Mouse (Mus musculus): ENCODE results near the gene Snx32. TPM values are rescaled to one million over a fixed set of nuclear protein-coding genes. Genes with fewer than 3 reads are reported as not detected.
"Not testable (repeated sequence)": the region's sequence is repeated elsewhere in the genome, so short reads cannot be mapped to it uniquely, and the experiment has no call there.

The Snx32 gene
- polyA plus RNA-seq, 1 experiment from 2014 or later = 81.1 TPM

GRCm38 (mm10) chr19:5496052-5496370, 14.3 kb downstream of the Snx32 start:
- Histone ChIP-seq H3K27ac (no peak overlapping the region), H3K4me1 (replicated peaks) (peaks cover 18% of the 10 kb centered on the region), H3K36me3 (peaks cover 70% of the 10 kb centered on the region), H3K4me3 (no peak overlapping the region), H3K9me3 (no peaks in the 10 kb centered on the region), H3K27me3 (no peaks in the 10 kb centered on the region), H3K9ac (no peak overlapping the region), H3K4me2 (no peak overlapping the region)
- WGBS = 91% methylated on average over 16 of the region's 16 CpGs
- no peak for ATAC-seq (ENCODE audit: low FRiP score)

- whole genome bisulfite sequencing = 86% methylated on average over 12 of the region's 12 CpGs
- peaks cover 70% of the 10 kb centered on the region for H3K36me3 ChIP-seq
- no peak overlapping the region for H3K4me3 ChIP-seq
- H3K9me3 ChIP-seq = no peaks in the 10 kb centered on the region
- H3K4me2 ChIP-seq = no peak overlapping the region
- no peaks in the 10 kb centered on the region for H3K27me3 ChIP-seq
- no peak overlapping the region for H3K9ac ChIP-seq
- H3K27ac ChIP-seq = no peak overlapping the region
- no peak for ATAC-seq (ENCODE audit: low FRiP score)
- peaks cover 18% of the 10 kb centered on the region for H3K4me1 ChIP-seq (replicated peaks)
Measured at GRCm38 (mm10) chr19:5495353-5496051, 14.8 kb downstream of the Snx32 start.

GRCm38 (mm10) chr19:5494314-5494713, 16.0 kb downstream of the Snx32 start:
- H3K27ac ChIP-seq = no peak overlapping the region
- WGBS = 87% methylated on average over 3 of the region's 3 CpGs
- H3K27me3 ChIP-seq = no peaks in the 10 kb centered on the region
- H3K9me3 ChIP-seq = no peaks in the 10 kb centered on the region
- peaks cover 67% of the 10 kb centered on the region for H3K36me3 ChIP-seq
- ATAC-seq (ENCODE audit: low FRiP score) = no peak
- H3K9ac ChIP-seq = no peak overlapping the region
- peaks cover 19% of the 10 kb centered on the region for H3K4me1 ChIP-seq (replicated peaks)
- H3K4me3 ChIP-seq = no peak overlapping the region
- H3K4me2 ChIP-seq = no peak overlapping the region

- peaks cover 60% of the 10 kb centered on the region for H3K36me3 ChIP-seq
- not testable (repeated sequence) for H3K4me2 ChIP-seq; H3K27ac ChIP-seq; H3K9me3 ChIP-seq; H3K27me3 ChIP-seq; H3K9ac ChIP-seq; ATAC-seq (ENCODE audit: low FRiP score)
- 63% methylated on average over 9 of the region's 9 CpGs for WGBS
- H3K4me1 ChIP-seq (replicated peaks) = peaks cover 29% of the 10 kb centered on the region
- 0 out of 2 replicates have a peak overlapping the region, but pooled peaks have one; percentile 12 for H3K4me3 ChIP-seq
Measured at GRCm38 (mm10) chr19:5493301-5493721, 17.0 kb downstream of the Snx32 start.

- ATAC-seq (ENCODE audit: low FRiP score) = no peak
- Histone ChIP-seq H3K36me3 (peaks cover 53% of the 10 kb centered on the region), H3K27ac (no peak overlapping the region), H3K4me1 (replicated peaks) (peaks cover 32% of the 10 kb centered on the region), H3K9ac (no peak overlapping the region), H3K4me3 (peak overlapping the region; percentile 12; the same call in 1 of the 2 replicates), H3K27me3 (no peaks in the 10 kb centered on the region), H3K9me3 (no peaks in the 10 kb centered on the region), H3K4me2 (peak overlapping the region; percentile 88)
- 90% methylated on average over 4 of the region's 4 CpGs for WGBS
Measured at GRCm38 (mm10) chr19:5492641-5493040, 17.7 kb downstream of the Snx32 start.

- Histone ChIP-seq H3K27ac (peak overlapping the region; percentile 99), H3K4me1 (replicated peaks) (peaks cover 47% of the 10 kb centered on the region), H3K27me3 (no peaks in the 10 kb centered on the region), H3K36me3 (peaks cover 40% of the 10 kb centered on the region), H3K4me3 (peak overlapping the region; percentile 99), H3K4me2 (peak overlapping the region; percentile 88), H3K9ac (peak overlapping the region; percentile 97), H3K9me3 (no peaks in the 10 kb centered on the region)
- under 1% methylated on average over 59 of the region's 59 CpGs for WGBS
- ATAC-seq (ENCODE audit: low FRiP score) = peak; percentile 46
Measured at GRCm38 (mm10) chr19:5490898-5491708, 19.2 kb downstream of the Snx32 start.

GRCm38 (mm10) chr19:5490313-5490897, 19.9 kb downstream of the Snx32 start, which contains the start of gene Cfl1:
Gene Cfl1, plus strand, starts transcription at chr19:5490455.
- H3K9ac ChIP-seq = peak within 1 kb of the TSS; percentile 97
- H3K27me3 ChIP-seq = no peaks in the 10 kb centered on the region
- H3K27ac ChIP-seq = peak within 1 kb of the TSS; percentile 99
- peak within 1 kb of the TSS; percentile 88 for H3K4me2 ChIP-seq
- WGBS = under 1% methylated on average over 61 of the region's 62 CpGs
- H3K36me3 ChIP-seq = peaks cover 40% of the 10 kb centered on the region
- peak within 1 kb of the TSS; percentile 99 for H3K4me3 ChIP-seq
- peaks cover 47% of the 10 kb centered on the region for H3K4me1 ChIP-seq (replicated peaks)
- ATAC-seq (ENCODE audit: low FRiP score) = peak; percentile 72
- no peaks in the 10 kb centered on the region for H3K9me3 ChIP-seq

GRCm38 (mm10) chr19:5489721-5490120, 20.6 kb downstream of the Snx32 start:
- Histone ChIP-seq H3K4me1 (replicated peaks) (peaks cover 47% of the 10 kb centered on the region), H3K4me3 (peak overlapping the region; percentile 99; the same call in 1 of the 2 replicates), H3K36me3 (peaks cover 42% of the 10 kb centered on the region), H3K27ac (peak overlapping the region; percentile 99), H3K4me2 (peak overlapping the region; percentile 88)
- H3K9ac ChIP-seq; H3K27me3 ChIP-seq; H3K9me3 ChIP-seq; ATAC-seq (ENCODE audit: low FRiP score): not testable (repeated sequence)
- 54% methylated on average over 10 of the region's 10 CpGs for WGBS

GRCm38 (mm10) chr19:5488878-5489571, 21.3 kb downstream of the Snx32 start:
- Histone ChIP-seq H3K27ac (peak overlapping the region; percentile 98), H3K4me1 (replicated peaks) (peaks cover 47% of the 10 kb centered on the region), H3K9ac (peak overlapping the region; percentile 74), H3K36me3 (peaks cover 42% of the 10 kb centered on the region), H3K9me3 (no peaks in the 10 kb centered on the region), H3K4me3 (peak overlapping the region; percentile 54), H3K27me3 (no peaks in the 10 kb centered on the region), H3K4me2 (peak overlapping the region; percentile 68)
- under 1% methylated on average over 26 of the region's 26 CpGs for WGBS
- peak; percentile 73 for ATAC-seq (ENCODE audit: low FRiP score)

GRCm38 (mm10) chr19:5487768-5488550, 22.4 kb downstream of the Snx32 start, which contains the start of gene Mus81:
Gene Mus81, minus strand, starts transcription at chr19:5488402.
- H3K27me3 ChIP-seq = no peaks in the 10 kb centered on the region
- H3K4me1 ChIP-seq (replicated peaks) = peaks cover 42% of the 10 kb centered on the region
- peak; percentile 53 for ATAC-seq (ENCODE audit: low FRiP score)
- under 1% methylated on average over 39 of the region's 39 CpGs for WGBS
- peak within 1 kb of the TSS; percentile 98 for H3K27ac ChIP-seq
- peak within 1 kb of the TSS; percentile 54 for H3K4me3 ChIP-seq
- H3K36me3 ChIP-seq = peaks cover 42% of the 10 kb centered on the region
- H3K4me2 ChIP-seq = peak within 1 kb of the TSS; percentile 68
- peak within 1 kb of the TSS; percentile 78 for H3K9ac ChIP-seq
- H3K9me3 ChIP-seq = no peaks in the 10 kb centered on the region

GRCm38 (mm10) chr19:5486771-5487170, 23.6 kb downstream of the Snx32 start:
- no peak overlapping the region for H3K27ac ChIP-seq
- 0 out of 2 replicates have a peak overlapping the region, but pooled peaks have one; percentile 54 for H3K4me3 ChIP-seq
- peaks cover 30% of the 10 kb centered on the region for H3K4me1 ChIP-seq (replicated peaks)
- no peaks in the 10 kb centered on the region for H3K9me3 ChIP-seq
- no peak for ATAC-seq (ENCODE audit: low FRiP score)
- H3K4me2 ChIP-seq = peak overlapping the region; percentile 68
- H3K9ac ChIP-seq = peak overlapping the region; percentile 78; the same call in 1 of the 2 replicates
- 91% methylated on average over 4 of the region's 4 CpGs for WGBS
- H3K27me3 ChIP-seq = no peaks in the 10 kb centered on the region
- H3K36me3 ChIP-seq = peaks cover 46% of the 10 kb centered on the region
